Mouse (Mus musculus): ENCODE results near the gene Tecpr1. TPM values are rescaled to one million over a fixed set of nuclear protein-coding genes. Genes with fewer than 3 reads are reported as not detected.

Tecpr1 gene
- polyA plus RNA-seq, 1 experiment: 59.4 TPM

- no peak for DNase-seq (ENCODE audit: low read depth)
- TF ChIP-seq POLR2A (IDR thresholded peaks at IDR 0.05; ENCODE audit: borderline replicate concordance, extremely low read depth, insufficient read depth, insufficient read length, poor library complexity, severe bottlenecking) (no peak), CTCF (IDR thresholded peaks at IDR 0.05; ENCODE audit: borderline replicate concordance, extremely low read depth, insufficient read depth, insufficient read length) (no peak)
Measured at GRCm38 (mm10) chr5:144162080-144162812, 61.2 kb downstream of the Tecpr1 start.

- TF ChIP-seq POLR2A (IDR thresholded peaks at IDR 0.05; ENCODE audit: borderline replicate concordance, extremely low read depth, insufficient read depth, insufficient read length, poor library complexity, severe bottlenecking): no peak
- DNase-seq (ENCODE audit: low read depth): peak; percentile 11
Measured at GRCm38 (mm10) chr5:144159137-144159536, 64.3 kb downstream of the Tecpr1 start.

- peak; percentile 91 for DNase-seq (ENCODE audit: low read depth)
- TF ChIP-seq CTCF (IDR thresholded peaks at IDR 0.05; ENCODE audit: borderline replicate concordance, extremely low read depth, insufficient read depth, insufficient read length): no peak
Measured at GRCm38 (mm10) chr5:144158604-144159003, 64.8 kb downstream of the Tecpr1 start.

GRCm38 (mm10) chr5:144154528-144154927 lies 68.9 kb downstream of the Tecpr1 start:
- TF ChIP-seq POLR2A (IDR thresholded peaks at IDR 0.05; ENCODE audit: borderline replicate concordance, extremely low read depth, insufficient read depth, insufficient read length, poor library complexity, severe bottlenecking): no peak
- TF ChIP-seq CTCF (IDR thresholded peaks at IDR 0.05; ENCODE audit: borderline replicate concordance, extremely low read depth, insufficient read depth, insufficient read length): peak; percentile 74
- peak; percentile 93 for DNase-seq (ENCODE audit: low read depth)

- no peak for TF ChIP-seq POLR2A (IDR thresholded peaks at IDR 0.05; ENCODE audit: borderline replicate concordance, extremely low read depth, insufficient read depth, insufficient read length, poor library complexity, severe bottlenecking)
- TF ChIP-seq CTCF (IDR thresholded peaks at IDR 0.05; ENCODE audit: borderline replicate concordance, extremely low read depth, insufficient read depth, insufficient read length): no peak
- no peak for DNase-seq (ENCODE audit: low read depth)
Measured at GRCm38 (mm10) chr5:144151270-144151669, 72.1 kb downstream of the Tecpr1 start.

- no peak for TF ChIP-seq POLR2A (IDR thresholded peaks at IDR 0.05; ENCODE audit: borderline replicate concordance, extremely low read depth, insufficient read depth, insufficient read length, poor library complexity, severe bottlenecking)
- TF ChIP-seq CTCF (IDR thresholded peaks at IDR 0.05; ENCODE audit: borderline replicate concordance, extremely low read depth, insufficient read depth, insufficient read length): no peak
Measured at GRCm38 (mm10) chr5:144149530-144149929, 73.9 kb downstream of the Tecpr1 start.

GRCm38 (mm10) chr5:144146898-144147297 lies 76.5 kb downstream of the Tecpr1 start:
- DNase-seq (ENCODE audit: low read depth): no peak
- TF ChIP-seq POLR2A (IDR thresholded peaks at IDR 0.05; ENCODE audit: borderline replicate concordance, extremely low read depth, insufficient read depth, insufficient read length, poor library complexity, severe bottlenecking) (no peak), CTCF (IDR thresholded peaks at IDR 0.05; ENCODE audit: borderline replicate concordance, extremely low read depth, insufficient read depth, insufficient read length) (no peak)

More at GRCm38 (mm10) chr5:144149530-144149929, 73.9 kb downstream of the Tecpr1 start:
- no peak for DNase-seq (ENCODE audit: low read depth)

Other genes starting within 250 kb of the Tecpr1 start
- gene Ccz1, start 208.7 kb downstream of the Tecpr1 start, polyA plus RNA-seq (2012; rRNA removed): 53.6 and 54.9 TPM in 2 replicates
- gene Ocm, start 196.9 kb downstream of the Tecpr1 start, polyA plus RNA-seq (2012; rRNA removed): not detected in 2 replicates
- gene Lmtk2, start 123.2 kb downstream of the Tecpr1 start, polyA plus RNA-seq (2012; rRNA removed): 14.0 and 24.8 TPM in 2 replicates
- gene Bhlha15, start 33.3 kb downstream of the Tecpr1 start, polyA plus RNA-seq (2012; rRNA removed): 0.03 and 0.11 TPM in 2 replicates
- 97.3 and 129 TPM in 2 replicates for gene Bri3, start 20.8 kb upstream of the Tecpr1 start, polyA plus RNA-seq (2012; rRNA removed)
- gene Baiap2l1, start 134.5 kb upstream of the Tecpr1 start, polyA plus RNA-seq (2012; rRNA removed): 0.55 and 0.89 TPM in 2 replicates

Measured in brain, embryonic 14.5 days (tissue).